Mouse (Mus musculus): ENCODE data around the gene Prdm16. TPM values are rescaled to one million over a fixed set of nuclear protein-coding genes. Genes with fewer than 3 reads are reported as not detected.

The Prdm16 gene
- total and polyA plus RNA-seq, 3 experiments, result not detected

GRCm38 (mm10) chr4:154627419-154628142 lies 9.1 kb downstream of the Prdm16 start:
- Histone ChIP-seq H3K9me3 (replicated peaks; ENCODE audit: low read length) (peaks cover 89% of the 10 kb centered on the region), H3K9ac (ENCODE audit: insufficient read depth, low read depth) (no peak overlapping the region), H3K27me3 (replicated peaks) (no peaks in the 10 kb centered on the region), H3K36me3 (replicated peaks in 1 of 2; ENCODE audit: control insufficient read depth in 1 of 2, insufficient read depth in 1 of 2, low read length in 1 of 2) (no peaks in the 10 kb centered on the region), H3K4me3 (replicated peaks in 1 of 3; ENCODE audit: low read depth in 2 of 3, low read length in 2 of 3, poor library complexity in 1 of 3) (no peak overlapping the region), H3K4me1 (ENCODE audit: control insufficient read depth in 1 of 2, insufficient read depth in 2 of 2) (no peaks in the 10 kb centered on the region), H3K4me2 (ENCODE audit: insufficient read depth, low read depth, poor library complexity, severe bottlenecking) (no peak overlapping the region), H3K79me2 (replicated peaks; ENCODE audit: control insufficient read depth, extremely low read depth, insufficient read depth, poor library complexity, severe bottlenecking) (no peaks in the 10 kb centered on the region), H3K27ac (ENCODE audit: insufficient read depth, low read depth) (no peak overlapping the region)
- dilution Hi-C loops (cut with MboI; ENCODE audit: extremely low pct_ligation_motif_present, extremely low pct_unique_long_range_greater_than_20kb, low sequenced_read_pairs), result no loop called here
- no peak for DNase-seq (ENCODE audit: extremely low read depth)
- no peak for TF ChIP-seq ZKSCAN1 (IDR thresholded peaks at IDR 0.05; ENCODE audit: borderline replicate concordance, low read depth, low read length)
- no peak for TF ChIP-seq USF2 (conservative IDR thresholded peaks at IDR 0.05; ENCODE audit: low read depth, low read length)
- TF ChIP-seq CHD1 (IDR thresholded peaks at IDR 0.05; ENCODE audit: low read depth, low read length), result no peak
- TF ChIP-seq ETS1 (conservative IDR thresholded peaks at IDR 0.05; ENCODE audit: low read depth, low read length), result no peak
- TF ChIP-seq E2F4 (IDR thresholded peaks at IDR 0.05; ENCODE audit: insufficient replicate concordance, low read depth, low read length), result no peak
- no peak for TF ChIP-seq HCFC1 (IDR thresholded peaks at IDR 0.05; ENCODE audit: low read depth, low read length)
- no peak for TF ChIP-seq POLR2AphosphoS2 (IDR thresholded peaks at IDR 0.05; ENCODE audit: low read depth, low read length)
- no peak for TF ChIP-seq SIN3A (IDR thresholded peaks at IDR 0.05; ENCODE audit: low read length)
- TF ChIP-seq ZMIZ1 (IDR thresholded peaks at IDR 0.05; ENCODE audit: low read depth, low read length), result no peak
- in situ Hi-C loops (cut with MboI; ENCODE audit: low pct_ligation_motif_present, low pct_unique_long_range_greater_than_20kb, low sequenced_read_pairs), result no loop called here

- no peak overlapping the region for H3K4me3 ChIP-seq (replicated peaks in 1 of 3; ENCODE audit: low read depth in 2 of 3, low read length in 2 of 3, poor library complexity in 1 of 3)
- no peak overlapping the region for H3K27ac ChIP-seq (ENCODE audit: insufficient read depth, low read depth)
- H3K36me3 ChIP-seq (replicated peaks in 1 of 2; ENCODE audit: control insufficient read depth in 1 of 2, insufficient read depth in 1 of 2, low read length in 1 of 2), result no peaks in the 10 kb centered on the region
- H3K9ac ChIP-seq (ENCODE audit: insufficient read depth, low read depth), result no peak overlapping the region
- no peaks in the 10 kb centered on the region for H3K79me2 ChIP-seq (replicated peaks; ENCODE audit: control insufficient read depth, extremely low read depth, insufficient read depth, poor library complexity, severe bottlenecking)
- H3K9me3 ChIP-seq (replicated peaks; ENCODE audit: low read length), result peaks cover 92% of the 10 kb centered on the region
- no peak for DNase-seq (ENCODE audit: extremely low read depth)
- dilution Hi-C loops (cut with MboI; ENCODE audit: extremely low pct_ligation_motif_present, extremely low pct_unique_long_range_greater_than_20kb, low sequenced_read_pairs) (no loop called here), in situ Hi-C loops (cut with MboI; ENCODE audit: low pct_ligation_motif_present, low pct_unique_long_range_greater_than_20kb, low sequenced_read_pairs) (no loop called here)
- H3K27me3 ChIP-seq (replicated peaks), result no peaks in the 10 kb centered on the region
- H3K4me2 ChIP-seq (ENCODE audit: insufficient read depth, low read depth, poor library complexity, severe bottlenecking), result no peak overlapping the region
- TF ChIP-seq JUND (conservative IDR thresholded peaks at IDR 0.05; ENCODE audit: low read depth, low read length), result no peak
- no peaks in the 10 kb centered on the region for H3K4me1 ChIP-seq (ENCODE audit: control insufficient read depth in 1 of 2, insufficient read depth in 2 of 2)
Observed at GRCm38 (mm10) chr4:154626282-154626681, 10.4 kb downstream of the Prdm16 start.

GRCm38 (mm10) chr4:154625710-154626109 lies 11.0 kb downstream of the Prdm16 start:
- TF ChIP-seq CTCF (conservative IDR thresholded peaks at IDR 0.05 in 1 of 2, IDR thresholded peaks at IDR 0.05 in 1 of 2; ENCODE audit: low read depth in 2 of 2, low read length in 2 of 2) (no peak), POLR2A (IDR thresholded peaks at IDR 0.05; ENCODE audit: low read depth, low read length) (no peak), USF1 (IDR thresholded peaks at IDR 0.05; ENCODE audit: low read depth, low read length) (no peak), UBTF (IDR thresholded peaks at IDR 0.05; ENCODE audit: low read depth, low read length) (no peak), ELF1 (IDR thresholded peaks at IDR 0.05; ENCODE audit: low read depth, low read length) (no peak), SMC3 (IDR thresholded peaks at IDR 0.05; ENCODE audit: low read depth, low read length) (no peak), NELFE (IDR thresholded peaks at IDR 0.05; ENCODE audit: low read depth, low read length) (no peak), CHD2 (IDR thresholded peaks at IDR 0.05; ENCODE audit: low read length) (no peak), ZKSCAN1 (IDR thresholded peaks at IDR 0.05; ENCODE audit: borderline replicate concordance, low read depth, low read length) (no peak), E2F4 (IDR thresholded peaks at IDR 0.05; ENCODE audit: insufficient replicate concordance, low read depth, low read length) (no peak), ETS1 (conservative IDR thresholded peaks at IDR 0.05; ENCODE audit: low read depth, low read length) (no peak), PAX5 (IDR thresholded peaks at IDR 0.05; ENCODE audit: low read length) (no peak), ZMIZ1 (IDR thresholded peaks at IDR 0.05; ENCODE audit: low read depth, low read length) (no peak), TBP (conservative IDR thresholded peaks at IDR 0.05; ENCODE audit: low read depth, low read length) (no peak), USF2 (conservative IDR thresholded peaks at IDR 0.05; ENCODE audit: low read depth, low read length) (no peak), KAT2A (IDR thresholded peaks at IDR 0.05; ENCODE audit: insufficient replicate concordance, low read length) (no peak), CHD1 (IDR thresholded peaks at IDR 0.05; ENCODE audit: low read depth, low read length) (no peak), BHLHE40 (IDR thresholded peaks at IDR 0.05; ENCODE audit: low read depth, low read length) (no peak)
- no peaks in the 10 kb centered on the region for H3K27me3 ChIP-seq (replicated peaks)

More at GRCm38 (mm10) chr4:154625710-154626109, 11.0 kb downstream of the Prdm16 start:
- Histone ChIP-seq H3K36me3 (replicated peaks in 1 of 2; ENCODE audit: control insufficient read depth in 1 of 2, insufficient read depth in 1 of 2, low read length in 1 of 2) (no peaks in the 10 kb centered on the region), H3K4me2 (ENCODE audit: insufficient read depth, low read depth, poor library complexity, severe bottlenecking) (no peak overlapping the region), H3K4me1 (ENCODE audit: control insufficient read depth in 1 of 2, insufficient read depth in 2 of 2) (no peaks in the 10 kb centered on the region), H3K9me3 (replicated peaks; ENCODE audit: low read length) (peaks cover 92% of the 10 kb centered on the region), H3K9ac (ENCODE audit: insufficient read depth, low read depth) (no peak overlapping the region), H3K79me2 (replicated peaks; ENCODE audit: control insufficient read depth, extremely low read depth, insufficient read depth, poor library complexity, severe bottlenecking) (no peaks in the 10 kb centered on the region), H3K4me3 (replicated peaks in 1 of 3; ENCODE audit: low read depth in 2 of 3, low read length in 2 of 3, poor library complexity in 1 of 3) (no peak overlapping the region), H3K27ac (ENCODE audit: insufficient read depth, low read depth) (no peak overlapping the region)
- in situ Hi-C loops (cut with MboI; ENCODE audit: low pct_ligation_motif_present, low pct_unique_long_range_greater_than_20kb, low sequenced_read_pairs), result no loop called here
- dilution Hi-C loops (cut with MboI; ENCODE audit: extremely low pct_ligation_motif_present, extremely low pct_unique_long_range_greater_than_20kb, low sequenced_read_pairs), result no loop called here
- no peak for DNase-seq (ENCODE audit: extremely low read depth)
